Mouse (Mus musculus) cerebral cortex, adult 2 months (tissue): ENCODE measurements around the gene G430095P16Rik.

ENCODE experiments used
- WGBS: fragments of 180-500 bp; shearing (Covaris S2); methylation state at CpG from one replicate; pipeline ENCODE4 v1.1.7; 2018; 5-methylcytosine and 5-hydroxymethylcytosine counted together

The G430095P16Rik gene

GRCm38 (mm10) chr8:84722850-84723570, at the start of gene G430095P16Rik:
TSS of gene G430095P16Rik (plus strand) at chr8:84723007.
- WGBS: 12% methylated on average over 10 of the region's 10 CpGs

- WGBS: 89% methylated on average over 5 of the region's 5 CpGs
Observed at GRCm38 (mm10) chr8:84677305-84677704, 45.5 kb upstream of the G430095P16Rik start.

DNA sequence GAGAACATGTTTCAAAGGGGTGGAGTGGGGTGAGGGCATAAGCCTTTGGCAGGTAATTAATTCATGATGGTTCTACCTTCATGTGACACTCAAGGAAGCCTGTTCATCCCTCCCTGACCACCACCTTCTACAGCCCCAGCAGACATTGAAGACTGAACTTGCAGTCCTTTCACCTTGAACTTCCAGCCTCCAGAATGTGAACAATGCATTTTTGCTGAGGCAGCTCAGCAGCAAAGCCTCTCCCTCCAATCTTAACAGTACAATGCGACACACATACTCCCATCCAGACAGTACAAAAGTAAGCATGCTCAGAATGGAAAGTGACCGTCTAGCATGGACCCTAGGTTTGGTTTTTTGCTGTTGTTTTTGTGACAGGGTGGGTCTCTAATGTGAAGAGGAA, 41.3 kb upstream of the G430095P16Rik start:
- 74% methylated on average over 2 of the region's 2 CpGs for WGBS

- 54% methylated on average over 2 of the region's 2 CpGs for WGBS
Observed at GRCm38 (mm10) chr8:84682257-84682656, 40.5 kb upstream of the G430095P16Rik start.

GRCm38 (mm10) chr8:84684537-84684936, 38.3 kb upstream of the G430095P16Rik start:
- 22% methylated on average over 3 of the region's 3 CpGs for WGBS

- WGBS: 6% methylated on average over 20 of the region's 20 CpGs
Observed at GRCm38 (mm10) chr8:84686191-84687002, 36.4 kb upstream of the G430095P16Rik start, which contains the start of gene Trmt1. TSS of gene Trmt1 (plus strand) at chr8:84686307.

DNA sequence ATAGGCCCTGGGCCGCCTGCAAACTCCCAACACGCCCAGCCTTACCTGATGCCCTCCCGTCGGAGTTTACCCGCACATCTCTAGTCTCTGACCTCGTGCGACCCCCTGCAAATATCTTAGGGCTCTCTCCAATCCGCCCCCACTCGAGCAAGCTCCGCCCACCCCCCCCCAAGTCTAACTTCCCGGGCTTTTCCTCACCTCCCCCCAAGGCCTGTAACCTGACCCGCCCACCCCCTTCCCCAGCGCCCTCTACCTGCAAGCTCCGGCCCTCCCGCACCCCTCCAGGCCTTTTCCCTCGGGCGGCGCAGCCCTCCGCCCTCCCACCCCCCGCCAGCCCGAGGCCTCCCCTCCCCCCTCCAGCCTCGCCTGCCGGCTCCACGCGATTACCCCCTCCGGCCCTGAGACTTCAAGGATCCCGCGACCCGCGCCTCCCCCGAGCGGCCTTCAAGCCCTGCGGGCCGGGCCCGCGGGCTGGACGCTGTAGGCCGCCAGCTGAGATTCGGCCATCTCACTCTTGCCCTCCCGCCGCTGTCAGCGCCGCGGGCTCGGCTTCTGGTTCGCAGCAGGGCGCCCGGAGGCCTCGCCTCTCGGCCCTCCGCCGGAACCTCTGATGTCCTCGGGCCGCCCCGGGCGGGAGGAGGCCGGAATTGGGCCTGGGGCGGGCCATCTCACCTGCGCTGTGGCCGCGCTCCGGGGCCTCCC, 35.7 kb upstream of the G430095P16Rik start:
- under 1% methylated on average over 57 of the region's 62 CpGs for WGBS

DNA sequence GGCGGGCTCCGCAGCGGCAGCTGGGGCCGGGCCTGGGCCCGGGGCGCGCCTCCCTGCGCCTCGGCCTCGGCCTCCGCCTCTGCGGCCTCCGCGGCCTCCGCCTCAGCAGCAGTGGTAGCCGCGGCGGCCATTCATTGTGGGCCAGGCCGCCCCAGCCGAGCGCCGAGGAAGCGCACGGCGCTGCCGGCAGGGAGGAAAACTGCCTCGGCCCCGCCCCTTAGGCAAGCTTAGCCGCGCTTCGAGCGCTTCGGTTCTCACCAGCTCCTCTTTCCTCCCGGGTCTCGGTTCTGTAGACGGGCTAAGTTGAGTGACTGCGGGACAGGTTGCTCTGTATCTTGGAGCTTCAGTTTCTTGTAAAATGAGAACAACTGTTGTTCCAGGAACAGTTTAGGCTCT, 35.1 kb upstream of the G430095P16Rik start, which contains the start of gene Nacc1:
Gene Nacc1, minus strand, starts transcription at position 158 of the 396 bp plus-strand sequence.
- WGBS: under 1% methylated on average over 37 of the region's 37 CpGs

DNA sequence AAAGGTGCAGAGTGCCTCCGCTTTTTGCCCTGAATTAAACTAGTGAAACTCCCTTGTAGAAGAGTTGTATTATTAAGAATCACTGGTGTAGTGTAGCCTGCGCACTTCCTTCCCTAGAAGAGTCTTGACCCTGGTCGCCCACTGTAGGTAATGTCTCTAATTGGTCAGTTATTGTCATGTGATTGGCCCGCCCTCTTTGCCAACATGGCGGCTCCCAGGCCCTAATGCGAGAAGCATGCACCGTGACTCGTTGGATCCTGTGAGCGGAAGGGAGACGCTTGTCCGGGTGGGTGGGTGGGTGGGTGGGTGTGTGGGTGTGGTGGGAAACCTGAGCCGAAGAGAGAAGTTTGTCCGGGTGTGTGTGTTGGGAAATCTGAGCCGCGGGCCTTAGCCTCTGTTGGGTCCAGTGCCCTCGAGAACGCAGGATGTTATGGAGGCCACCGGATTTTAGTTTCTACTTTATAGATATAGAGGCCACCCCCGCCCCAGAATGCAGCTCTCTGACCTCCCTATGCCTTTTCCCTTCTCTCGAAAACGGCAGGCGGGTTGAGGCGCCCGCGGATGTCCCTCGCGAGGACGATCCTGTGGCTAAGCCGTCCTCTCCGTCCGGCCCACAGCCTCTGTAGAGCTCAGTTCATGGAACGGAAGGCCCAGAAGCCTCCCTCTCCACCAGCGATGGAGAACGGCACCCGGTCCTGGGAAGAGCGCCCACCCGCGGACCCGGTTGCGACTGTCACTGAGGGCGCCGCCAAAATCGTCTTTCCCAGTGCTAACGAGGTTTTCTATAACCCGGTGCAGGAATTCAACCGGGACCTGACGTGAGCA, 33.5 kb upstream of the G430095P16Rik start:
- under 1% methylated on average over 47 of the region's 47 CpGs for WGBS

DNA sequence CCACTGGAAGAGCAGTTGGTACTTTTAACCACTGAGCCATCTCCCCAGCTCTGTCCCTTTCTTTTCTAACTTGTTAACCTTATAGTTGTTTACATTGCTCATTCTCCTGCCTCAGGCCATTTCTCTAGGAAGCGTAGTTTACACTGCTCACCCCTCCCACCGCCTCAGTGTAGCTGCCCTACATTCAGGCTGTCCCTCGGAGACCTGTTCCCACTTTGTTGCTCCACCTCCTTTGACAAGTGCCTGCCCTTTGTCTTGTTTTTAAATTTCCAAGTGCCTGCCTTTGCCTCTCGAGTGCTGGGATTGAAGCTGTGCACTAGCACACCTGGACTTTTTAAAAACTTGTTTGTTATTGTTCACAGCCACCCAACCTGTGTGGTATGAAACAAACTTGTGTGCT, 29.5 kb upstream of the G430095P16Rik start:
- WGBS: 70% methylated on average over 4 of the region's 4 CpGs

GRCm38 (mm10) chr8:84695140-84695539, 27.7 kb upstream of the G430095P16Rik start:
- 88% methylated on average over 6 of the region's 6 CpGs for WGBS

GRCm38 (mm10) chr8:84697166-84698130, 25.4 kb upstream of the G430095P16Rik start:
- 79% methylated on average over 14 of the region's 14 CpGs for WGBS

- WGBS: 85% methylated on average over 5 of the region's 5 CpGs
Observed at GRCm38 (mm10) chr8:84698288-84698687, 24.5 kb upstream of the G430095P16Rik start.

GRCm38 (mm10) chr8:84698929-84699401, 23.8 kb upstream of the G430095P16Rik start:
- WGBS: 38% methylated on average over 9 of the region's 9 CpGs

DNA sequence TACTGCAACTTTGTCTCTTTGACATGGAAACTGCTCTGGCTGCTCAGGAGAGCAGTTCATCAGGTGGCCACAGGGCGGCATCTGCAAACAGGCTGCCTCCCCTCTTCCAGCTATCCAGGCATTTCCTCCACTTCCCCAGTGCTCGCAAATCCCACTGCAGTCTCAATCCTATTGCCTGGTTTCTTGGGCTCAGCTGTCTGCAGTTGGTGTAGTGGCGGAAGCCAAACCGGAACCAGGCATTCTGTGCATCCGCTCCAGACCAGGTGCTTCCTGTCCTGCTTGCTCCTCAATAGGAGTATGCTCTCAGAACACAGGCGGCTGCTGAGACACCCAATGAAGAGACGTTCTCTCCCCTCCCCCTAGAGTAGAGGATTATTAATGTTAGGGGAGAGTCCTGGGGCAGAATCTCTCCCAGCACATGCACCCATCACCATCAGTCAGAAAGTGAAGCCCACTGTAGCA, 22.9 kb upstream of the G430095P16Rik start:
- 23% methylated on average over 7 of the region's 7 CpGs for whole genome bisulfite sequencing

DNA sequence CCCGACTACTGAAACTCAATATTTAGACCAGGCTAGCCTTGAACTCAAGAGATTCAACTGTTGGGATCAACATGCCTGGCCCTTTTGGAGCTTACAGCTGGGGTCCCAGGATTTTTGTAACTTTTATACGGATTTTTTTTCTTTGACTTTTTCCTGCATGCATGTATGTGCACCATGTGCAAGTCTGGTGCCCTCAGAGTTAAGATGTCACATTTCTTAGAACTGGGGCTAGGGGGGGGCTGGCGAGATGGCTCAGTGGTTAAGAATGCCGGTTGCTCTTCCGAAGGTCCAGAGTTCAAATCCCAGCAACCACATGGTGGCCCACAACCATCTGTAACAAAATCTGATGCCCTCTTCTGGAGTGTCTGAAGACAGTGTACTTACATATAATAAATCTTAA, 22.3 kb upstream of the G430095P16Rik start:
- WGBS: 60% methylated on average over 5 of the region's 5 CpGs

DNA sequence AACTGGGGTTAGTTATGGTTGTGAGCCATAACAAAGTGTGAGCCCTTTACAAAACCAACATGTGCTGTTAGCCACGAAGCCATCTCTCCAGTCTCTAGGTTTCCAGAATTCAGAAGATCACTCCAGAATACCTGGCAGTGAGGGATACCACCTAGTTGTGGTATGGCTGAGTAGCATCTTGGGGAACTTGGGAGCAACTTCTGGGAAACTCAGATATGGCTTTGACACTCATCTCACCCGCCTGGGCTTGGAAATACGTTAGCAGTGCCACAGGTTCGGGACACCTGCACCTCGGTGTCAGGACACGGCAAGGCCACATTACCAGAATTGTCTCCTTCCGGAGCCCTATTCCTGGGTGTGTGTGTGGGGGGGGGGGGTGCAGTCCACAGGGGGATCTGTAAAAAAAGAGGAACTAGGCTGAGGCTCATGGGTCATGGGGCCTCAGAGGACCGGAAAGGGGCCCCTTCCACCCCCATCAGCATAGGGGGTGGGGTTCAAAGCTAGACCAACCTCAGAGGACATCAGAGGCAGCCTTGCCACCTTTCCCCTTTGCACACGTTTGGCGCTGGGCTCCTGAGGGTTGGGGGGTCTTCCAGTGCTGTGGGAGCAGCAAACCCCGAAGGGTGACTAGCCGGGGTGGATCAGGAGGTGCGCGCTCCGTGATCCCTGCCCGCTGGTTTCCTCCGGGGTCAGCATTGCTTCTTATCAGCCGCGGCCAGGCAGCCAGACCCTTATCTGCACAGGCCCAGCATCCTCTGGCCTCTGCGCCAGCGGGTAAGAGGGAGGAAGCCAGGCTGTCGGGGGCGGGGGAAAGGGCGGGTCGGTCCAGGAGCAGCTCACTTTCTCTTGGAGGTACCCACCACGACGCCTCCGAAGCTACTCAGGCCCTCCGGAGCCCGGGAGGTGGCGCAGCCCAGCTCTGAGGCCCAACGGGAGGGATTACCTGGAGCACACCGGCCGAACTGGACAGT, 21.6 kb upstream of the G430095P16Rik start, which contains the start of gene Lyl1:
Gene Lyl1, plus strand, starts transcription at position 517 of the 971 bp plus-strand sequence.
- WGBS: 29% methylated on average over 34 of the region's 34 CpGs

DNA sequence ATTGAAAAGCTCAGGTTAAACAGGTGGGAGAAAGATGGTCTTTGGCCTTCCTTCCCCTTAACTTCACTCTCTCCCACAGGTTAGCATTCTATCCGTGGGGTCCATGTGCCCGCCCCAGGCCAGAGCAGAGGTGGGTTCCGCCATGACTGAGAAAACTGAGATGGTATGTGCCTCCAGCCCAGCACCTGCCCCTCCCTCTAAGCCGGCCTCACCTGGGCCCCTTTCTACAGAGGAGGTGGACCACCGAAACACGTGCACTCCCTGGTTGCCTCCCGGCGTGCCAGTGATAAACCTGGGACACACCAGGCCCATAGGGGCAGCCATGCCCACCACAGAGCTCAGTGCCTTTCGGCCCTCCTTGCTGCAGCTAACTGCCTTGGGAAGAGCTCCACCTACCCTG, 20.2 kb upstream of the G430095P16Rik start:
- 73% methylated on average over 9 of the region's 9 CpGs for WGBS
